Mouse (Mus musculus) frontal cortex, postnatal 36 days (tissue): Measurements from ENCODE around the gene Klhl30.
A peak's percentile ranks its signal among the peaks of the same experiment; 100 is the strongest.

Experiments
- DNase-seq, 2 experiments: peaks; one replicate each; pipeline ENCODE4 v3.0.0; 2022; ENCODE audit warnings: low spot score in 2 of 2

Gene Klhl30

DNA sequence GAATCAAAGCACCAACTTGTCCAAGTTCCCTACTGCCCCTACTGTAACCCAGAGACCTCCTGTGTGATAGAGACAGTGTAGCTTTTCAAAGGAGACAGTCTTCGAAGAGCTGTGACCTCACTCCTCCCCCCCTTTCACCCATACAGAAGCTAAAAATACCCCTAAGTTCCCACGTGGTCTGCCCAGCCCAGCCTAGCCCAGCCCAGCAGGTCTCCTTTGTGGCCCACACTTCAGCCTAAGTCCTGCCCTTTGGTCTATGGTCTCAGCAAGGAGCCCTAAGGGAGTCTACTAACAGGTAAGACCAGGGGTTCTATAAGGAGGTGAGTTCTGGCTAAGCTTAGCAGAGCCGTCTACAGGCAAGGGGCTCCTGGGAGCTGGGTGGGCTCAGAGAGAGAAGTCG lies at the start of gene Klhl30:
Klhl30 (plus strand) TSS at position 176 of the 400 bp plus-strand sequence.
- no peak for DNase-seq

DNA sequence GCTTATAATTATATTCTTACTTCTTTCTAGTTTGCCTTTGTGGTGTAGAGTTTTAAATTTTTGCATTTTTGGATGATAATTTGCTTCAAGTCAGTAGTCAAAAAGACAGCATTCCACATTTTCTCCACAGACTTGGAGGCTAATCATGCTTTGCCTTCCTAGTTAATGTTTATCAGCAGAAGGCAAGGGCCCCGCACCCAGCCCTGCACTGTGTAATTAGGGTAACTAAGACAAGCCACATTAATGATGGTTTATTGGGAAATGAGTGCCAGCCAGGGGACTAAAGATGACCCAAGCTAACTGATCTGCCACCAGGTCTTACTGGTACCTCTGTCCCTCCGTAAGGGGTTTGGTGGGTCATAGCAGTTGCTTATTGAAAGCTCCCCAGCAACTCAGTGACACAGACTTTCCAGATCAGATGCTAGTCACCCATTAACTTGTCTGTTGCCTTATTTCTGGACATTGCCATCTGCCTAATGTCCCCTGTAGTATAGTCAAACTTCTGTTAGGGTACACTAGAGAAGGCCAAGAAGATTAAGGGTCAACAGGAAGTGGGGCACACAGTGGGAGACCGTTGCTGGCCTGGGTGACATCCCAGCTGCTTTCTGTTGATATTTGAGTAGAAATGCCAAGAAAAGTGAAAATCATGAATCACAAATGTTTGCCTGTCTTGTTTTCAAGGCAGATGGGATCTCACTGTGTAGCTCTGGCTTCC lies 49.5 kb upstream of the Klhl30 start:
- no peak for DNase-seq

GRCm38 (mm10) chr1:91302021-91302420 lies 48.8 kb upstream of the Klhl30 start:
- no peak for DNase-seq

- no peak for DNase-seq
Measured at GRCm38 (mm10) chr1:91304621-91305020, 46.2 kb upstream of the Klhl30 start.

DNA sequence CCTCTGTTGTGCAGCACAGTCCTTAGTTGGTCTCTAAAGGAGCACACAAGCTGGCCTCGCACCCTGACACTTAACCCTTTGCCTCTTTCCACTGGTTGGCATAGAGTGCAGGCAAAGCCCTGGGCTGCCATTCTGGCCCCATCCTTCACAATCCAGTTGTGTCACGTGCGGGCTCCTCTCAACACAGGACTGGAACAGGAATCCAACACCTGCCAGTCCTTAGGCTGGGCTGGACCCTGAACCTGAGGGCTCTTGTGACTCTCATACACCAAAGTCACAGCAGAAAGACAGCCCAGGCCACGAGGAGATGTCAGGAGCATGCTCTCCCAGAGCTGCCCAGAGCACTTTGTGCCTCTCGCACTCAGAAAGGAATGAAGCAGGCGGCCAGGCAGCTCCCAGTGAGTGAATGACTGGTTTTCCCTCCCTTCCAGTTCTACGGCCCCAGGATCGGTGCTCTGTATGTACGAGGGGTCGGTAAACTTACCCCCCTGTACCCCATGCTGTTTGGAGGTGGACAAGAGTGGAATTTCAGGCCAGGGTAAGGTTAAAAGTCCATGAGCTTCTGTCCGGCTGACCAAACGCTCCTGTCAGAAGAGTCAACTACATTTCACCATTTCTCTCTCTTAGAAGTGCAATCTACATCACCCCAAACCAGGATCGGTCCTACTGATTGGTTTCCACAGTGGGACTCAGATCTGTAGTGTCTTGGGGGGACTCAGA lies 41.3 kb upstream of the Klhl30 start:
- no peak for DNase-seq

DNA sequence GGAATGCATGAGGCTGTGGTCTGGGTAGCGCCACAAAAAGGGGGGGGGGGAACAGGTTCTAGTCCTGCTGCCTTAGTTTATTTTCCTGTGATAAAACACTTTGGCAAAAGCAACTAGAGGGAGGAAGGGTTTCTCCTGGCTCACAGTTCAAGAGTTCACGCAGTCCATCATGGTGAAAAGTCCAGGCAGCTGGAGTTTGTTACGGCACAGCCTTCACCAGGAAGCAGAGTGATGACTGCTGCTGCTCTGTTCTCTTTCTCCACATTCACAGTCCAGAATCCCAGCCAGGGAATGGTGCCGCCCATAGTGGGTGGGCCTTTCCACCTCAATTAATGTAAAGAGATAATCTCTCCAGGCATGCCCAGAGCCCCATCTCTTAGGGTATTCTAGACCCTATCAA lies 38.5 kb upstream of the Klhl30 start:
- DNase-seq = no peak

DNA sequence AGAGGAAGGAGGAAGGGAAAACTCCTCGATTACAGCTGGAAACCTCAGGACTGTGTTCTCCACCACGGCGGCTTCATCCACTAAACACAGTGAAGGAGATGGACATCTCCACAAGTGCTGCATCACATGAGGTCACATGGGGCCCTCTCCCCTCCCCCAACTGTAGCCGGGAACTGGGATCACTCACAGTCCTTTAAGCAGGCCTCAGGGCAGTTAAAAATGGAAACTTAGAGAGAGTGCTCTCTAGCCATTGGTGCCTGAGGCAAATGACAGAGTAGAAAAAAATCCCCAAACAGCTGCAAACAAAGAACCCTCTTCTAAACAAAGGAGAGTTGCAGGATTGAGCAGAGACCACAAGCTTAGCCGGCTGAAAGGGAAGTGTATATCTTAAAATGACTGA lies 37.6 kb upstream of the Klhl30 start:
- no peak for DNase-seq

DNA sequence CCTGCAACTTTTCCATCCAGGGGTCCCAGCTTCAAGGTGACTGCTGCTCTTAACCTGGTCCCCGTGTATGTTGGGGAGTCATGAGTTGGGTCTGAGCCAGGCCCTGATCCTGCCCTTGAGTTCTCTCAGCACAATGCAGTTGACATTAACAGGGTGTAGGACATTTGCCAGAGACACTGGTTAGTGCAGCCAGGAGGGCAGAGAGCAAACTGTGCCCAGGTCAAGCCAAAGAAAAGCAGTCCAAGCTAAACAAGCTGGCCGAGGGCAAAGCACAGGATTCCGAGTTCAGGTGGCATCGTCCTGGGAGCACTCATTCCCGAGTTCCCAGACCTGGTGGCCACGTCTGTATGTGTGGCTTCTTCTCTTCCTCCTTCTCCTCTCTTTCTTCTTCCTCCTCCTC lies 33.2 kb upstream of the Klhl30 start:
- no peak for DNase-seq

- DNase-seq = no peak
Measured at GRCm38 (mm10) chr1:91321760-91322438, 28.9 kb upstream of the Klhl30 start, which contains the start of gene Espnl. Gene Espnl, plus strand, starts transcription at chr1:91322075.

GRCm38 (mm10) chr1:91324646-91325045 lies 26.2 kb upstream of the Klhl30 start:
- no peak for DNase-seq

DNA sequence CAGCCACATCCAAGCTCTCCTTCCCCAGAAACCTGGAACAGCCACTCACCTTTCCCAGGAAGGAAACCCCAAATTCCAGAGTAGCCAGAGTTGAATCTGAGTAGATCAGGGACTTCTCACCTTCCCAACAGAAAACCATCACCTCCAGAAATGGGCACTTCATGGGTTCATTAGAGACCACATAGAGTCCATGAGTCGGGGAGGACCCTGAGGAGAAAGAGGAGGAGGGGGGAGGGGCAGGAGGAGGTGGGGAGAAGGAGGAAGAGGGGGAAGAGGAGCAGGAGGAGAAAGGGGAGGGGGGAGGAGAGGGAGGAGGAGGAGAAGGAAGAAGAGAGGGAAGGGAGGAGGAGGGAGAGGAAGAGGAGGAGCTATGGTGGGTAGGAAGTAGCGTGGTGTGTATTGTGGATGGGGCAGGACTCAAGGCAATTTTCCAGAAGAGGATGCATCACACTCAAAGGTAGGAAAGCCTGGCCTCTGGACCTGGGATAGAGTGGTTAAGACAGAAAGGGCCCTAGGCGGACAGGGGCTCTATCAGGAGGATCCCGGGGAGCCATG lies 25.3 kb upstream of the Klhl30 start:
- DNase-seq = no peak

- peak; percentile 38 to 64 for DNase-seq
Measured at GRCm38 (mm10) chr1:91332102-91332501, 18.7 kb upstream of the Klhl30 start.

DNA sequence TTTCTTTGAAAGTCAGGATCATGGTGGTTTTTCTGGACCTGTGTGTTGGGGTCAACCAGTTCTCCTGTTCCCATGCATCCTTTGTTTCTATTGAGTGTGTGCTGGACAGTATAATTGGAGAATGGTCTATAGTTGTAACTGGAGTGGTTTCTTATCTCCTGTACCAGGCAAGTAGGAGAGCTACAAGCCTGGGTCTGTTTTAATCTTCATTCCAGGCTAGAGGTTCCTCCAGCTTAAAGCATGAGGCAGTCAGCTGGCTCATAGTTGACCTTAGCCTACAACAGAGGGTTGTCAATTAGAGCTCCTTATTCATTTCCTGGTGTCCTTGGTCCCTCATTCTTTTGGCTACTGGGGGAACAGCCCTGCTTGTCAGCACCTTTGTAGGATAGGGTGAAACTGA lies 17.2 kb upstream of the Klhl30 start:
- DNase-seq = no peak

- DNase-seq = no peak
Measured at GRCm38 (mm10) chr1:91337355-91337754, 13.5 kb upstream of the Klhl30 start.

- peak; percentile 31 to 33 for DNase-seq
Measured at GRCm38 (mm10) chr1:91344001-91344400, 6.8 kb upstream of the Klhl30 start.

GRCm38 (mm10) chr1:91344921-91345685 lies 5.7 kb upstream of the Klhl30 start:
- peak in 1 of 2 experiments; percentile 20 for DNase-seq

GRCm38 (mm10) chr1:91346892-91347291 lies 3.9 kb upstream of the Klhl30 start:
- DNase-seq = peak; percentile 54 to 64

DNA sequence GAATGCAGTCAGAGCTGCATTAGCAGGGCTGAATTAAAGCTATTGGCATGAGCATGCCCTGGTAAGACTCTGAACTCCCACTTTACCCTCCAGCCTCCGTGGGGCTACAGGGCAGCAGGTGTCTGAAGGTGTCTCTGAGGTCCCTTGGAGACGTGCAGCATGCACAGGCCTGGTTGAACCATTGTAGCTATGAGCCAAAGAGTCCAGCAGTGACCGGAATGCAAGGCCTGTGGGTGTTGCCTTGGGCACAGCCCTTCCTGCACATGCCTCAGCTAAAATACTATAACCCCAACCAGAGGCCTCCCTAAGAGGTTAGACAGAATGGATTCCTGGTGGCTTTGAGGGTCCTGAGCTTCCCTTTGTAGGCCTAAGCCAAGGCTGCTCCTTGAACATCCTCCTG lies 433 bp downstream of the Klhl30 start:
- no peak for DNase-seq

DNA sequence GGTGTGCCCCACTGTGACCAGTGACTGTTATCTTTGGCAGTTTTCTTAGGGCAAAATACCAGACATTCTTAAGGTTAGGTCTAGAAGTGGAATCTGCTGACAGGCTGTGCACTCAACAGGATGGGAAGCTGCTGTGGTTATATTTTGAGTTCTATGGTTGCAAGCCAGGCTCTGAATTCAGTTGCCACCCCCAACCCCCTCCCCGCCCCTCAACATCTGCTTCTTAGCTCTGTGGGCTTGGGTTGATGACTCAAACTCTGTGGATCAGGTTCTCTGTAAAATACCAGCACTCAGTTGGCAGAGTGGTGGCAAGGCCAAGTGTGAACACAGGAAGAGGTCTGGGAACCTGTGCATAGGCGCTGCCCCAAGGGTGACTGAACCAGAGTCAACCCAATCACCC lies 1.5 kb downstream of the Klhl30 start:
- peak; percentile 10 to 26 for DNase-seq

DNA sequence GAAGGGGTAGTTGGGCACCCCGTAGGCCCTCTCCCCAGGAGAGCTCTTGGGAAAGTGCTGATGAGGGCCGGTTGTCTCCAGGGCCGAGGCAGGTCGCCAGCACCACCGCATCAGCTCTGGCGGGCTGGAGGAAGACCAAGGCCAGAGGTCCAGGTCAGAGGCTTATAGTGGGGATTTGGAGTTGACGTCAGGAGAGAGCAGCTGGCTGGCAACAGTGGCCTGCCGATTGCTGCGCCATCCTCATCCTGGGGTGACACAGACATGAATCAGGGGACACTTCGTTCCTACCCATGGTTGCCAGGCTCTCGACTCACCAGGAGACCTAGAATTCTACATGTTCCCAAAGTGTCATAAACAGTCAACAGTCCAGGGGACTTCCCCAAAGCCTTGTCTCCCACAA lies 5.3 kb downstream of the Klhl30 start:
- no peak for DNase-seq

- DNase-seq = no peak
Measured at GRCm38 (mm10) chr1:91362113-91362512, 11.3 kb downstream of the Klhl30 start.
